Mouse (Mus musculus): ENCODE data around the gene Cnot6.

The Cnot6 gene

DNA sequence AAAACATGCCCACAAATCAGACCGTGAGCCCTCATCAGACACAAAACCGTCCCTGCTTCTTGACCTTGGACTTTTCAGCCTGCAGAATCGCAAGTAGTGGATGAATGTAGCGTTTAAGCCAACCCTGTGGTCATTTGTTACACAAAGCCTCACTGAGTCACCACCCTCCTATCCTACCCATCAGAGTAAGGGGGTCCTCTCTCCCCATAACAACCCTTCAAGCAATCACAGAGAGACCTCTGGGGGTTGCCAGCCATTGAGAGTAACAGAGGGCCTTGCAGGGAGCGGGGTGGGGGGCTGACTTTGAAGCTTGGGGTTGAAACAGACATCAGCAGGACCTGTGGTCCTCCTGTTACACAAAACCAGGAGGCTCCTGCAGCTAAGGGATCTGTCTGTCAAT is 57.9 kb downstream of the Cnot6 start:
- DNase-seq (ENCODE audit: low spot score), result no peak

GRCm38 (mm10) chr11:49653079-49653408 is 59.5 kb downstream of the Cnot6 start:
- no peak for DNase-seq (ENCODE audit: low spot score)

GRCm38 (mm10) chr11:49652401-49653078 is 60.0 kb downstream of the Cnot6 start:
- DNase-seq (ENCODE audit: low spot score), result peak; percentile 82

DNA sequence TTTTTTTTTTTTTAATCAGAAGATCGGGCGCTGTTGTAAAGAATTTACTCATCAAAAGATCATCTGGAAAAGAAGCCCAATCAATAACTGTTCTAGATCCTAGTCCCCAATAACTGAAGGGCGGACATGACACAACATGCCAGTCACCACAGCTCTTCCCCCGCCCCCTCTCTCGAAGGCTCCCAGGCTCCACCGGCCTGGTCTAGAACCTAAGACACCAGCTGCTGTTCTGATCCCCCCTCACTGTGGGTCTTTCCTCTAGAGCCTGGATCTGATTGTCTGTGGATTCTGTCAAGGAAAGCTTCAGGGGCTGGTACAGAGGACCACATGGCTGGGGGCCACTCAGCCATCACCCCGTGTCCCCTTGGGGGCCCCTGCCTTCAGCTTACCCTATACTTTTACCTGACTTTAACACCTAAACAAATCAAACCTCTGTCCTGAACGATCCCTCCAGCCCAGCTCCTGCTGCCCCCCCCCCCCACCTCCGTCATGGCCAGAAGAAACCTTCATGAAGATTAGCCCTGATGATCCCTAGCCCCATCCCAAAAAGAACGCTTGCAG is 60.7 kb downstream of the Cnot6 start:
- DNase-seq (ENCODE audit: low spot score), result no peak

DNA sequence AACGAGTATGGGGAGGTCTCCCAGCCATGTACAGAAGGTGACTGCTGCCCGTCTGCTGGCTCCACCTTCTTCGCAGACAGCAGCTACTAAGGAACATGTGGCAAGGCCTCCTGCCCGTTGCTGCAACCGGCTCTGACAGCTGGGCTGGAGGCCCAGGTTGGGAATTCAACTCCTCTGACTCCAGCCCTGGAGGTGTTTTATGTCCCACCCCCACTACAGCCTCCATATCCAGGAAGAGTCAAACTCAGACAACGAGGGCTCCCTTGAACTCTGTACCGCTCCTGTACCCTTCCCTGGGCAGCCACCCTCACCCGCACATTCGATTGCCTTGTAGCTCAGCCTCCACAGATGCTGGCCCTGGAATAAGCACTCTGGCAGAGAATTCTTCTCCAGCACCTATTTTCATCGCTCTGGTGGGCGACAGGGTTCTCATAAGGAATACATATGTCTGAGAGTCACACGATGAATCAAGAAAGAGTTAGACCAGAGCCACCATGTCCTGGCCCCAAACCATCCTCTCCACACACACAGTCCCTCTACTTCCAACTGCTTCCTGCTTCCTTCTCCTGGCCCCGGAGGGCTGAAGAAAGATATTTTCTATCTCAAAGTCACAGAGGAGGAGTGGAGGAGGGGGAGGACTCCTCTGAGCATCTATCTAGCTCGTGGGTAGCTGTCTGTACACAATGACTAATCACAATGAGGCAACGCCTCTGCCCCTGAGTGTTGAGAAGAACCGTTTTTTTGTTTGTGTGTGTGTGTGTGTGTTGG is 61.3 kb downstream of the Cnot6 start:
- no peak for DNase-seq (ENCODE audit: low spot score)

- DNase-seq (ENCODE audit: low spot score), result no peak
These were observed 62.2 kb downstream of the Cnot6 start for GRCm38 (mm10) chr11:49650113-49650993.

DNA sequence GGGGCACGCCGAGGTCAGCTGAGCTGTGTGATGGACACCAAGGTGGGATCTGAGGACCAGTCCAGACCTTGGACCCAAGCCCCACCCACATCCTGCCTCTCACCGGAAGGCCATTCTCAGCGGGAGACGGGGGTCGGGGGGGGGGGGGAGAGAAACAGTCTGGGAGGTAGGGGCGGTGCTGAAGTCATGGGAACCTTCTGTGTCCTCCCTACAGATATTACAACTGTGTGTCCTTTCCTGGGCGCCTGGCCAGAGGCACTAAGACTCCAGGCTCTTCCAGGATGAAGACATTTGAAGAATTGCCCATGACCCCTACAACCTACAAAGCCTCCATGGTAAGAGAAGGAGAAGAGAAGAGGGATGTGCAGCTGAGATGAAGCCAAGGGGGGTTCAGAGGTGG is 66.8 kb downstream of the Cnot6 start:
- no peak for DNase-seq (ENCODE audit: low spot score)

- no peak for DNase-seq (ENCODE audit: low spot score)
These were observed 76.1 kb downstream of the Cnot6 start for GRCm38 (mm10) chr11:49636449-49636848.

GRCm38 (mm10) chr11:49635671-49636070 is 76.9 kb downstream of the Cnot6 start:
- no peak for DNase-seq (ENCODE audit: low spot score)

DNA sequence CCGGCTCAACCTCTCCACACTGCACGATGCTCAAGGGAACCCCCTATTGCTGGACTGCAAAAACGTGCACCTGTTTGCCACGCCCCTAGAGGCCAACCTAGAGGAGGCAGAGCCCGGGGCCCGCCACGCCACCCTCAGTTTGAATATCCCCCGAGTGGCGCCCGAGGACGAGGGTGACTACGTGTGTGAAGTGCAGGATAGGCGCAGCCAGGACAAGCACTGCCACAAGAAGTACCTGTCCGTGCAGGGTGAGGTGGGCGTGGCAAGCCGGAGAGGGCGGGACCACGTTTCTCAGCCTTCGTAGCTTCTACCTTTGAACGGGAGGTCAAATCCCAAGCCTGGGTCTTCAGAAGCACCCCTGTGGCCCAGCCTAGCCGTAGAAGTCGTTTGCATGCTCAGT is 78.4 kb downstream of the Cnot6 start:
- no peak for DNase-seq (ENCODE audit: low spot score)

DNA sequence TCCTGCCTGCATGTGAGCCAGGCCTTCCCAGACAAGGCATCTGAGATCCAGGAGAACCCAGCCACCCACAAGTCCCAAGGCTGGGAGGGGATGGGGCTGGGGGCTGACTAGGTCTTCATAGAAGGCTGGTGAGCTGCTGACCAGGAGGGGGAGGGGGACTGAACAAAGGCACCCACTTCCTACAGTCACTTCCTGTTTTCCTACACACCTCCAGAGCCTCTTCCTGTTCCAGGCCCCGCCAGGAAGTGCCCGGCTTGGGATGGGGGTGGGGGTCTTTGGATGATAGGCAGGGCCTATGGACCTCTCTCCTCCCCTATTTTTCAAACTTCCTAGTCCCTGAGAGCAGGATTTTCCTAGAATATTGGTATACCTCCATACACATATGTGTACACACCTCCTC is 80.3 kb downstream of the Cnot6 start:
- no peak for DNase-seq (ENCODE audit: low spot score)

DNA sequence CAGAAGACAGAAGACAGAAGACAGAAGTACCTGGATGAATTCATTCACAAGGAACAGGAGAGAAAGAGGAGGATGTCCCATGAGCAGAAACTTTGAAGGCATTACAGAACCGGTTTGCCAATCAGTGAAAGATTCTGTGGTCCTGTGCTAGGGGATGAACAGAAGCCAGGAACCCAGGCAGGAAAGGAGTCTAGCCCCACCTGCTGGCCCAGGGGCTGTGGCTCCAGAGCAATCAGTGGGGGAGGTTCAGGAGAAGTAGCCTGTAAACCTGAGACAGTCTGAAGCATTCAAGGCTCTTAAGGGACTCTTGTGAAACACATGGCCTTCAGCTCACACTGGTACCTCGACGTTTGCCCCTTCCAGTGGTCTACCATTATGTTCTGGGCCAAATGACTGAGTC is 81.4 kb downstream of the Cnot6 start:
- no peak for DNase-seq (ENCODE audit: low spot score)

DNA sequence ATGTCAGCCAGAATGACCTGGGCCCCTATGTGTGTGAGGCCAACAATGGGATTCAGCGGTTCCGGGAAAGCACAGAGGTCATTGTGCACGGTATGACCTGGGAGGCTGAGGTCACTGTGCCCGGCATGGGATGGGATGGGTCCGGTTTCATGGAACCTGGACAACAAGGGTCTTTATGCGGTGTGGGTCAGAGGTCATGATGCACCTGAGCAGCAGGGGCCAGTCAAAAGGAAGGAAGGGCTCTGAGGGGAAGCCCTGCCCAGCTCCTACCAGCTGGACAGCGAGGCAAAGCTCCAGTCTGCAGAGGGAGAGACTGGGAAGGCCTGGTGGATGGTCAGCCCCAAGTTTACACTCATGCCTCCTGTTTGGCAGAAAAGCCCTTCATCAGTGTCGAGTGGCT is 85.8 kb downstream of the Cnot6 start:
- DNase-seq (ENCODE audit: low spot score), result no peak

- no peak for DNase-seq (ENCODE audit: low spot score)
These were observed 86.7 kb downstream of the Cnot6 start for GRCm38 (mm10) chr11:49625863-49626262.

- DNase-seq (ENCODE audit: low spot score), result no peak
These were observed 88.4 kb downstream of the Cnot6 start for GRCm38 (mm10) chr11:49624156-49624555.

DNA sequence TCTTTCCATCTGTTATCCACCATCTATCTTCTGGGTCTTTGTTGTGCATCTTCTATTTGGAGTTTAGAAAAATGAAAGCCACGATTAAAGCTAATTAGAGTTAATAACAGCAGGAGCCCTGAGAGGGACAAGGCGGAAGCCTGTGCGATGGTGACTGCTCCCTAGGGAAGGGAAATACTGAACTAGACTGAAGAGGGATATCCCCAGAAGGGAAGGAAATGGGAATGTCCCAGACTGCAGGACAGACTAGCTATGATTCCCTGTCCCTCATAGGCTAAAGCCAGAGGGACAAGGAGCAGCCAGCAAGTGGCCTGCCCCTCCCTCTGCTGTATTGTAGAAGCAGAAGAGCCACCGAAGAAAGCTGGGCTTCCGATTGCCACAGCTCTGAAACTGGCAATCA is 90.6 kb downstream of the Cnot6 start:
- DNase-seq (ENCODE audit: low spot score), result no peak
